Mouse (Mus musculus) gastrocnemius, adult 18-20 months (tissue): ENCODE results near the gene Spns2. TPM values are rescaled to one million over a fixed set of nuclear protein-coding genes. Genes with fewer than 3 reads are reported as not detected.

Source experiments
- DNase-seq: peaks from one replicate; pipeline ENCODE4 v3.0.0; 2021; ENCODE audit warnings: low spot score
- total RNA-seq, 2 experiments: library from RNA; stranded (reverse); gene quantifications; 2 replicates each; pipeline ENCODE4 v1.2.3; 2021

Spns2 gene
- total RNA-seq, 2 experiments from 2014 or later, result 26.5 to 42.7 TPM

- no peak for DNase-seq
These were observed 11.8 kb upstream of the Spns2 start for GRCm38 (mm10) chr11:72501426-72502002.

- no peak for DNase-seq
These were observed 10.4 kb upstream of the Spns2 start for GRCm38 (mm10) chr11:72500139-72500538.

GRCm38 (mm10) chr11:72497367-72497766 lies 7.7 kb upstream of the Spns2 start:
- no peak for DNase-seq

- no peak for DNase-seq
These were observed 7.1 kb upstream of the Spns2 start for GRCm38 (mm10) chr11:72496775-72497174.

- no peak for DNase-seq
These were observed 6.4 kb upstream of the Spns2 start for GRCm38 (mm10) chr11:72496066-72496465.

- DNase-seq, result no peak
These were observed 4.6 kb upstream of the Spns2 start for GRCm38 (mm10) chr11:72494046-72494988.

- DNase-seq, result no peak
These were observed 1.6 kb upstream of the Spns2 start for GRCm38 (mm10) chr11:72491130-72491960.

- DNase-seq, result no peak
These were observed 307 bp downstream of the Spns2 start for GRCm38 (mm10) chr11:72489397-72489796.

GRCm38 (mm10) chr11:72488753-72489271 lies 892 bp downstream of the Spns2 start:
- DNase-seq, result peak; percentile 40

GRCm38 (mm10) chr11:72487739-72488138 lies 2.0 kb downstream of the Spns2 start:
- DNase-seq, result peak; percentile 75

- no peak for DNase-seq
These were observed 2.5 kb downstream of the Spns2 start for GRCm38 (mm10) chr11:72487171-72487570.

GRCm38 (mm10) chr11:72485960-72486359 lies 3.7 kb downstream of the Spns2 start:
- no peak for DNase-seq

- no peak for DNase-seq
These were observed 4.5 kb downstream of the Spns2 start for GRCm38 (mm10) chr11:72485157-72485556.

- no peak for DNase-seq
These were observed 5.2 kb downstream of the Spns2 start for GRCm38 (mm10) chr11:72484549-72484948.

GRCm38 (mm10) chr11:72481952-72482351 lies 7.8 kb downstream of the Spns2 start:
- no peak for DNase-seq

- DNase-seq, result peak; percentile 39
These were observed 8.4 kb downstream of the Spns2 start for GRCm38 (mm10) chr11:72481313-72481712.

- DNase-seq, result no peak
These were observed 10.2 kb downstream of the Spns2 start for GRCm38 (mm10) chr11:72479499-72479898.

GRCm38 (mm10) chr11:72478228-72478627 lies 11.5 kb downstream of the Spns2 start:
- no peak for DNase-seq

GRCm38 (mm10) chr11:72477653-72478052 lies 12.1 kb downstream of the Spns2 start:
- no peak for DNase-seq

- no peak for DNase-seq
These were observed 12.5 kb downstream of the Spns2 start for GRCm38 (mm10) chr11:72477182-72477581.

GRCm38 (mm10) chr11:72476074-72476625 lies 13.6 kb downstream of the Spns2 start:
- DNase-seq, result no peak
